Mouse (Mus musculus): ENCODE measurements at regions not wholly inside any gene's neighbourhood (a gene's known extent, or its start where the extent isn't known, plus 50 kb on each side); places are given as distances from the start of the nearest gene placed in this dataset.
A peak's percentile ranks its signal among the peaks of the same experiment; 100 is the strongest.
"Not testable (repeated sequence)": the region's sequence is repeated elsewhere in the genome, so short reads cannot be mapped to it uniquely, and the experiment has no call there.

GRCm38 (mm10) chr13:28840142-28840541, 113.4 kb downstream of the Sox4 start:
- peak; percentile 10 for DNase-seq (ENCODE audit: low read depth, low spot score)

- DNase-seq (ENCODE audit: low read depth, low spot score) = peak; percentile 6
These were observed 114.4 kb downstream of the Sox4 start for GRCm38 (mm10) chr13:28839084-28839483.

GRCm38 (mm10) chr13:28838216-28838615, 115.3 kb downstream of the Sox4 start:
- no peak for DNase-seq (ENCODE audit: low read depth, low spot score)

- DNase-seq (ENCODE audit: low read depth, low spot score) = not testable (repeated sequence)
These were observed 116.3 kb downstream of the Sox4 start for GRCm38 (mm10) chr13:28837196-28837595.

GRCm38 (mm10) chr13:28833700-28834065, 119.8 kb downstream of the Sox4 start:
- DNase-seq (ENCODE audit: low read depth, low spot score) = no peak

- peak; percentile 37 for DNase-seq (ENCODE audit: low read depth, low spot score)
These were observed 120.4 kb downstream of the Sox4 start for GRCm38 (mm10) chr13:28832855-28833699.

- DNase-seq (ENCODE audit: low read depth, low spot score) = no peak
These were observed 127.2 kb downstream of the Sox4 start for GRCm38 (mm10) chr13:28826284-28826683.

- DNase-seq (ENCODE audit: low read depth, low spot score) = peak; percentile 7
These were observed 129.5 kb downstream of the Sox4 start for GRCm38 (mm10) chr13:28823985-28824384.

- no peak for DNase-seq (ENCODE audit: low read depth, low spot score)
These were observed 130.1 kb downstream of the Sox4 start for GRCm38 (mm10) chr13:28823311-28823880.

- DNase-seq (ENCODE audit: low read depth, low spot score) = no peak
These were observed 132.5 kb downstream of the Sox4 start for GRCm38 (mm10) chr13:28820868-28821533.

GRCm38 (mm10) chr13:28814127-28814526, 139.4 kb downstream of the Sox4 start:
- no peak for DNase-seq (ENCODE audit: low read depth, low spot score)

GRCm38 (mm10) chr13:28811667-28812575, 141.6 kb downstream of the Sox4 start:
- DNase-seq (ENCODE audit: low read depth, low spot score) = no peak

- DNase-seq (ENCODE audit: low read depth, low spot score) = no peak
These were observed 142.5 kb downstream of the Sox4 start for GRCm38 (mm10) chr13:28811081-28811439.

- no peak for DNase-seq (ENCODE audit: low read depth, low spot score)
These were observed 143.0 kb downstream of the Sox4 start for GRCm38 (mm10) chr13:28810326-28811080.

GRCm38 (mm10) chr13:28805302-28805701, 148.2 kb downstream of the Sox4 start:
- no peak for DNase-seq (ENCODE audit: low read depth, low spot score)

GRCm38 (mm10) chr13:28801210-28801954, 152.1 kb downstream of the Sox4 start:
- no peak for DNase-seq (ENCODE audit: low read depth, low spot score)

GRCm38 (mm10) chr13:28800676-28801075, 152.8 kb downstream of the Sox4 start:
- no peak for DNase-seq (ENCODE audit: low read depth, low spot score)

GRCm38 (mm10) chr13:28799474-28799873, 154.0 kb downstream of the Sox4 start:
- DNase-seq (ENCODE audit: low read depth, low spot score) = no peak

- DNase-seq (ENCODE audit: low read depth, low spot score) = no peak
These were observed 155.7 kb downstream of the Sox4 start for GRCm38 (mm10) chr13:28797617-28798475.

Measured in brain, adult 2 months (tissue).